Mouse (Mus musculus) E14TG2a.4 (cell line): ENCODE results near the gene Olfr222.

Source experiments
- CTCF ChIP-seq: conservative IDR thresholded peaks from 2 replicates; pipeline ENCODE4 v1.5.1; 2014; ENCODE audit warnings: low read length
- NANOG ChIP-seq: IDR thresholded peaks from 2 replicates; pipeline ENCODE4 v1.6.1; 2014; ENCODE audit warnings: borderline replicate concordance, low read length, mixed read lengths
- POU5F1 ChIP-seq: IDR thresholded peaks from 2 replicates; pipeline ENCODE4 v1.6.1; 2014; ENCODE audit warnings: low read length, borderline replicate concordance

DNA sequence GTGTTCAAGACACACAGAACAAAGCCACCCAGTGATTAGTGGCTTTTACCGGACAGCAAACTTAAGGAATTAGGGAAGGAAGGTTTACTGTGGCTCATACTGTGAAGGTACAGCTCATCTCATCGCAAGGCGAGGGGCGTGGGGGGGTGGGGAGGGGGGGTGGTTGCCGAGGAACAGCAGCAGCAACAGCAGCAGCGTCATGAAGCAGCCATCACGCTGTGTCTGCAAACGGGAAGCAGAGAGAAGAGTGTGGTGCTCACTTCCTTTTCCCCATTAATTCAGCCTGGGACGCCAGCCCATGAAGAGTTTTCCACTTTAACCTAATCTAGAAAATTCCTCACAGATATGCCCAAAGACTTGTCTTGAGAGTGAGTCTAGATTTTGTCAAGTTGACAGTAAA lies 13.2 kb downstream of the Olfr222 start:
- TF ChIP-seq CTCF (no peak), POU5F1 (no peak), NANOG (no peak)
